Mouse (Mus musculus) MEL (cell line): Measurements from ENCODE around the gene Pex3.
"Not testable (repeated sequence)": the region's sequence is repeated elsewhere in the genome, so short reads cannot be mapped to it uniquely, and the experiment has no call there.

Source experiments
- CTCF ChIP-seq, 3 experiments: IDR thresholded peaks in 2 of 3; conservative IDR thresholded peaks in 1 of 3; 2 replicates each; pipeline ENCODE4 v1.5.1; 2011 to 2012; ENCODE audit warnings: low read length in 3 of 3, low read depth in 2 of 3, mild to moderate bottlenecking in 2 of 3, improper control_type of control experiment in 1 of 3, inconsistent platforms in 1 of 3, mixed read lengths in 1 of 3, moderate library complexity in 1 of 3; ENCODE audit not compliant: control insufficient read depth in 1 of 3, insufficient read depth in 1 of 3, poor library complexity in 1 of 3, severe bottlenecking in 1 of 3
- ELF1 ChIP-seq: IDR thresholded peaks from 2 replicates; pipeline ENCODE4 v1.6.1; 2014; ENCODE audit warnings: low read depth, mild to moderate bottlenecking, inconsistent platforms, low read length, improper control_type of control experiment, moderate library complexity
- EP300 ChIP-seq, 2 experiments: IDR thresholded peaks; 2 replicates each; pipeline ENCODE4 v1.6.1; 2011; ENCODE audit warnings: improper control_type of control experiment in 2 of 2, low read length in 2 of 2, low read depth in 1 of 2, mild to moderate bottlenecking in 1 of 2
- ETS1 ChIP-seq: IDR thresholded peaks from 2 replicates; pipeline ENCODE4 v1.6.1; 2012; ENCODE audit warnings: low read depth, mild to moderate bottlenecking, inconsistent platforms, low read length, improper control_type of control experiment, moderate library complexity
- GATA1 ChIP-seq: IDR thresholded peaks from 2 replicates; pipeline ENCODE4 v1.6.1; 2011; ENCODE audit warnings: low read depth, low read length, improper control_type of control experiment
- MAFK ChIP-seq: IDR thresholded peaks from 2 replicates; pipeline ENCODE4 v1.6.1; 2011; ENCODE audit warnings: low read depth, mild to moderate bottlenecking, low read length, improper control_type of control experiment, borderline replicate concordance
- MAZ ChIP-seq: IDR thresholded peaks from 2 replicates; pipeline ENCODE4 v1.6.1; 2012; ENCODE audit warnings: low read depth, mild to moderate bottlenecking, inconsistent platforms, low read length, improper control_type of control experiment
- POLR2A ChIP-seq, 2 experiments: IDR thresholded peaks; 2 replicates each; pipeline ENCODE4 v1.6.1; 2011 to 2012; ENCODE audit warnings: low read length in 2 of 2, mild to moderate bottlenecking in 2 of 2, control low read depth in 1 of 2, improper control_type of control experiment in 1 of 2, low read depth in 1 of 2, moderate library complexity in 1 of 2; ENCODE audit not compliant: control insufficient read depth in 1 of 2, insufficient read depth in 1 of 2, poor library complexity in 1 of 2
- POLR2AphosphoS2 ChIP-seq: IDR thresholded peaks from 2 replicates; pipeline ENCODE4 v1.6.1; 2011; ENCODE audit warnings: low read length, improper control_type of control experiment
- SMC3 ChIP-seq: IDR thresholded peaks from 2 replicates; pipeline ENCODE4 v1.6.1; 2011; ENCODE audit warnings: low read depth, low read length, improper control_type of control experiment
- ZMIZ1 ChIP-seq: IDR thresholded peaks from 2 replicates; pipeline ENCODE4 v1.6.1; 2012; ENCODE audit warnings: low read depth, mild to moderate bottlenecking, inconsistent platforms, low read length, improper control_type of control experiment, moderate library complexity

DNA sequence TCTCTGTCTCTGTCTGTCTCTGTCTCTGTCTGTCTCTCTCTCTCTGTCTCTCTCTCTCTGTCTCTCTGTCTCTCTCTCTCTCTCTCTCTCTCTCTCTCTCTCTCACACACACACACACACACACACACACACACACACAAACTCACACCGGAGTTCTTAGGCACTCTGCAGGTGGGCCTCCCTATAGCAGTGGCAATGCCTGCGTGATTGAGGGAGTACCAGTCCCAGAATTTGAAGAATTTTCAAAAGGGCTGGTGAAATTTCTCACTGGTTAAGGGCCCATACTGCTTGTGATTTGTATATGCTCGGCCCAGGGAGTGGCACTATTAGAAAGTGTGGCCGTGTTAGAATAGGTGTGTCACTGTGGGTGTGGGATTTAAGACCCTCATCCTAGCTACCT is 51.4 kb downstream of the Pex3 start:
- TF ChIP-seq CTCF (IDR thresholded peaks at IDR 0.05 in 2 of 3, conservative IDR thresholded peaks at IDR 0.05 in 1 of 3; ENCODE audit: control insufficient read depth in 1 of 3, insufficient read depth in 1 of 3, low read depth in 2 of 3, low read length in 3 of 3, poor library complexity in 1 of 3, severe bottlenecking in 1 of 3); POLR2A (IDR thresholded peaks at IDR 0.05; ENCODE audit: control insufficient read depth in 1 of 2, insufficient read depth in 1 of 2, low read depth in 1 of 2, low read length in 2 of 2, poor library complexity in 1 of 2); ZMIZ1; MAFK; ETS1; POLR2AphosphoS2; EP300 (IDR thresholded peaks at IDR 0.05; ENCODE audit: low read depth in 1 of 2, low read length in 2 of 2); ELF1; MAZ; GATA1; SMC3: not testable (repeated sequence)
